Mouse (Mus musculus): ENCODE results near the gene Gm45213.

The Gm45213 gene

DNA sequence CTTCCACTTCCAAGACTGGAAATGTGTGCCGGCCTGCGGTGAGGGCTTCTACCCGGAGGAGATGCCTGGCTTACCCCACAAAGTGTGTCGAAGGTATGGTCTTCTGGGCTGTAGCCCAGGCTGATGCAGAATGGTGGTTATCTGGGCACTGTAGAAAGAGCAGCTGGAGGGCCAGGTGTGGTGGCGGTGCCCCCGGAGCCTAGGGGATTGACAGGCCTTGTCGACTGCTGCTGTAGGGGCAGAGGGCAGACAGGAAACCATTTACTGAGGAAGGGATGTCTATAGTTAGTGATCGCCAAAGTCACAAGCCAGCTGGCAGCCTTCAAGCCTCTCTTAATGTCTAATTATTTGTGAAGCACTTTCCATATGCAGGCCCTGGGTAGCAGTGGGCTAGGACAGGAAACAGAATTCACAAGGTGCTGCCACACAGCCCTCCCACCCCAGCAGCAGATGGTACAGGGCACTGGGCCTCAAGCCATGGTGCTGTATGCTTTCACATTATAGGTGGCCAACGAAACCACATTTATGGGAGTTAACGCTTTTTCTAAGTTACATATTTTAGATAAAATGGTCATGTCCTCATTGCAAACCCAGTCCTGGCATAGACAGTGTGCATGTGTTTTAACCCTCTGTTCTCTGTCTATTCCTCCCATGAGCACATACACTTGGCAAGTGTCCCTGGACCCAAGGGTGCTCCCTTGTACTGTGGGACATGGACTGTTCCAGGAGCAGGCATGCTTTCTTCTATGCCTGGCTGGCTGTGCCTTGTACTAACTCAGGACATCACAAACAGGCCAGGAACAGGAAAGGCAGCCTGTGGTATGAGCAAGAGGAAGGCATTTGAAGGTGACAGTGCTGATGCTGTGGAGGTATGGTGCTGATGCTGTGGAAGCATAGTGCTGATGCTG, at the start of gene Gm45213:
Gene Gm45213, plus strand, starts transcription at position 51 of the 908 bp plus-strand sequence.
- in situ Hi-C loops (cut with MboI; ENCODE audit: low sequenced_read_pairs): no loop called here

DNA sequence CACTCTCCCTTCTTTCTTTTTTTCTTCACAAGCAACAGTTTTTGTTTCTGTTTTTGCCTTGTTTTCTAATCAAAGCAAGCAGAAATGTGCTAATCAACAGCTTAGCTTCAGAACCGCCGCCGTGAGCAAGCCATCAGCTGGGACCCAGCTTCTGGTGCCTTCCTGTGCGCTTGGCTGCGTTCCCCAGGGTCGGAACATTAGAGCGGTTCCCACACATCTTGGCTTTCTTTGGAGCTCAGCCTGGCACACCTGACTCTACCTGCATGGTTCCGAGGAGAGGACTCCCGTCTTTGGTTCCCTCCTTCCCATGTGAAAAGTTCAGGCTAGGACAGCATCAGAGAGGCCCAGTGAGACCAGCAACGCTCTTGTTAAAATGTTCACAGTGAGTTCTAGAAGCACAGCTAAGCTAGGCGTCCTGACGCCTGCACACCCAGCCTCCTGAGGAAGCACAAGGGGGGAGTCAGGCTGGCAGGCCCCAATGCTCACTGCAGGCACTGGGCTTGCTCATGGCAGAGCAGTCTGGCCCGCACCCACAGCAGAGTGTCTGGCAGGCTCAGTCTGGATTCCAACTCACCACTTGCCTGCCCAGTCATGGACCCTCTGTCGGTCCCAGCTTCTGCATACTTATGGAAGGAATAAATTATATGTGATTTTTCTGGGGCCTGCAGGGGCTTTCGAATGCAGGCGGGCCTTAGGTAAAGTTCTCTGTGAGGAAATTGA, 42.2 kb upstream of the Gm45213 start:
- in situ Hi-C loops (cut with MboI; ENCODE audit: low sequenced_read_pairs): no loop called here

DNA sequence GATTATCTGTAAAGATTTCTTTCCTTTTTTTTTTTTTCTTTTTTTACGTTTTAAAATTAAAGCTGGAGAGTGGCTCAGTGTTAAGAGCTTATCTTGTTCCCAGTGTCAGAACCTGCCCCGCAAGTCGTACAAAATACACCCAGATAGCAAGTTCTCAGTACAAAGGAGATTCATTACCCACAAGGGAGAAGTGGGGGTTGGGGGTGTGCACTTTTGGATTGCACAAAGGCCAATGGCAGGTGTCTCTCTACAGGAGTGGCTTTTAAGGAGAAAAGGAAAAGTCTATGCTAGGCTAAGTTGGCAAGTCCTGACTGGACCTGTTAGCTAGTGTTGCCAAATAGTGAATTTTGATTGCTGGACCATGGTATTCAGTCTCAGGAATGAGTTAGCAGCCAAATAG, 41.6 kb upstream of the Gm45213 start:
- in situ Hi-C loops (cut with MboI; ENCODE audit: low sequenced_read_pairs): no loop called here

DNA sequence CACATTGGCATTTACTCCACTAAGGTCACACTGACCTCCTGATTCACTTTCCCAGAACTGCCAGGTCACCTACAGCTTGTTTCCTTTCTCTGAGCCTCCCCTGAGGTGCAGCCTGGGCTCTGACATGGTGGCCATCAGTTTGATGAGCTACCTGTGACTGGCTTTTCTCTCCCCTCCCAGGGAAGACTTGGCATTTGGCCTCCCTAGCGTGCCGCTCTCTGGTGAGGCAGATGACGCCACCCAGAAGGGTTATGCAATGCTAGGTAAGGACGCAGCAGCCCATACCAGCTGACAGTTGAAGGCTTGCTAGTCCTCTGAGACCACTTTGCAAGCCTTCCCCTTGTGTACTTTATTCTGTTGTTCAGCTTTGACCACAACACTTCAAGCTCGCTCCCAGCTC, 40.0 kb upstream of the Gm45213 start:
- in situ Hi-C loops (cut with MboI; ENCODE audit: low sequenced_read_pairs): no loop called here

DNA sequence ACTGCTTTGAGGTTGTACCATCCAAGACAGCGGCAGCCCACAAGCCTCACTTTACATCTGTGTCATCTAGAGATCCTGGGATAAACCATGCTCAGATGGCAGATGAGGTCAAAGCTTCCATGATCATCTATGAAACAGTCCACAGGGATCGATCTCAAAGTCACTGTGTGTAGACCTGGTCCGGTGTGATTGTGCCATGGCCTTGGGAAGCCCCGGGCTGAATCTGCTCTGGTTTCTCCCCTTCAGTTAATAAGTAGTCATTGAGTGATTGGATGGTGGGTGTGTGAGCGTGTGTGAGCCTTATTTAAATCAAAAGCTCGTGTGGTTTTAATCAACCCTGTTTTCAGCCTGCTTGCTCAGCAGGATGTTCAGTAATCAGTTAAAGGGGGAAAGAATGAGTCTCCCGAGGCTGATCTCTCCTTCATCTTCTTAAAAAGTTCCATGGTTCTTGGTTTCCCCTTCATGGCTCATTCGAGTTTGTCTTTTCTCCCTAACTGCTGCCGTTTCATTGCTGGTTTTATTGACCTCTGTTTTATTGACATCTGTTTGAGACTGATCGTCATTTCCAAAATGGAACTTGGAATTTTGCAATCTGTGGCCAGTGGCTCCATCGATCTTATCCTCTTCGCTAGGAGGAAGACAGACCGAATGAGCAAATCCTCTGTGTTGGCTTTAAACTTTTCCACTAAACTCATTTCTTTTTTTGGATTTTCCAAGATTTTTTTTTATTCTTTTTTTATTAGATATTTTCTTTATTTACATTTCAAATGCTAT, 39.4 kb upstream of the Gm45213 start:
- in situ Hi-C loops (cut with MboI; ENCODE audit: low sequenced_read_pairs): no loop called here

DNA sequence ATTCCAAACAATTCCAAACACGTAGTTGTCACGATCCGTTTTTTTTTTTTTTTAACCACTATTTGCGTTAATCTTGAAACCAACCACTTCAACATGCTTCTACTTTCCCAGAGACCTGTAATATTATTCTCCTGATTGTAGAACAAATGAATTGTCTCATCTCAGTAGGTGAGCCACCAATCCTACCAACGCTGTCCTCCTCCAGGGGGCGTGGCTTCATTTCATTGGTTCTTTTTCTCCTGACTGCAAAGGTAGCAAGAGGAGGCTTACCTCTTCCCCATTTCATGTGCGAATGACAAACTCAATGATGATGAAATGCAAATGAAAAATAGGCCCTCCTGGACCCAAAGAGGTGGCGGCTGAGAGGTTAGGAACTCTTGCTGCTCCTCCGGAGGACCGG, 38.3 kb upstream of the Gm45213 start:
- in situ Hi-C loops (cut with MboI; ENCODE audit: low sequenced_read_pairs): no loop called here

DNA sequence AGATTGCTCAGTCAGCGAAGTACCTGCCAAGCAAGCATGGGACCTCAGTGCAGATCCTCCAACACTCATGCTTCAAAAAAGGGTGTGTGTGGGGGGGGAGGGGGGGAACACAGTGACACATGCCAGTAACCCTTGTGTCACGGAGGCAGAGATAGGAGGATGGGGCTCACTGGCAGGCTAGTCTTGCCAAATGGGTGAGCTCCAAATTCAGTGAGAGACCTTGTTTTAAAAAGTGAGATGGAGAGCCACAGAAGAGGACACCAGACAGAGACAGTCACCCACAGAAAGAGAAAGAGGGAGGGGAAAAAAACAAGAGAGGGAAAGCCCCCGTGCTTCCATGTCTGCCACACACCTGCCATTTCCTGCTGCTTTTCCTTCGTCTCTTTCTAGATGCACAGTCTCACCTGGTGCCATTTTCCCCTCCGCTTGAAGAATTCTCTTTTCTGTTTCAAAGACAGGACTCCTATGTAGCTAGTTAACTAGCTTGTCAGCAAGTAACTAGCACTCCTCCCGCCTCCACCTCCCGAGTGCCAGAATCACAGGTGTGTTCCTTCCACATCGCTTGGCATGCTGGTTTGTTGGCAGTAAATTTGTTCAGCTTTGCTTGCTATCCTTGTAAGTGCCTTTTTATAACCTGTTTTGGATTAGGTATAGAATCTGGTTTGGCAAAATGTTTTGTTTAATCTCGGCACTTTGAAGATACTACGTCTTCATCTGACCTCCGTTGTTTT, 35.1 kb upstream of the Gm45213 start:
- in situ Hi-C loops (cut with MboI; ENCODE audit: low sequenced_read_pairs): no loop called here

DNA sequence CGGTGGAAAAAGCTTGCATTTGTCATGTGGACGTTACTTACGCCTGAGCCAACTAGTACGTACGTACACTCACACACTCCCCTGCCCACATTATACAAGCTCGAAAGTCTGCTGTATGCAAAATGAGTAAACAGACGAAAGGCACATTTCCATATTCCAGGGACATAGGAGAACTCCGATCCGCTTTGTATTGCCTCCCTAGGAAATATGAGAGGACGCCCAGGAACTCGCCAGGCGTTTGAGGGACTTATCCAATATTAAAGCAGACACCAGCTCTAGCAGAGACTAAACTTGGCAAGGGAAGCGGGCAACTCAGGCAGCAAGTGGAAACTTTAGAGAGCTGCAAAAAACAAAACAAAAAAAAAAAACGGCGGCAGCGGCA, 34.5 kb upstream of the Gm45213 start:
- in situ Hi-C loops (cut with MboI; ENCODE audit: low sequenced_read_pairs): no loop called here

DNA sequence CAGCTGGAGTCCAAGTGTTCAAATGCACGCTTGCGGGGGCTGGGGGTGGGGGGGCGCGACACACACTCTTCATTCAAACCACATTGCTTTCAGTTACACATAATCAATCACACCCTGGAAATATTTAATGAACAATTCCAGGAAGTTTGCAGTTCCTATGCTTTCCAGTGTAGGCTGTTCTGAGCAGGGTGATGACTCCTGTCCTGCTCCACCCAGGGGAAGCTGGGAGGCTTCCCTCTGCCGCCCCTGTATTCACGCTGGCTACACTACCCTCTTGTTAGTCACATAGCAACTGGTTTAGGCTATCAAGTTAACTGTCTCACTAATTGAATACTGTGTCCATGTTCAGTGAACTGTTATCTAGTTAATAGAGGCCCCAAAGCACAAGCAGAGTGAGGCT, 32.9 kb upstream of the Gm45213 start:
- in situ Hi-C loops (cut with MboI; ENCODE audit: low sequenced_read_pairs): no loop called here

DNA sequence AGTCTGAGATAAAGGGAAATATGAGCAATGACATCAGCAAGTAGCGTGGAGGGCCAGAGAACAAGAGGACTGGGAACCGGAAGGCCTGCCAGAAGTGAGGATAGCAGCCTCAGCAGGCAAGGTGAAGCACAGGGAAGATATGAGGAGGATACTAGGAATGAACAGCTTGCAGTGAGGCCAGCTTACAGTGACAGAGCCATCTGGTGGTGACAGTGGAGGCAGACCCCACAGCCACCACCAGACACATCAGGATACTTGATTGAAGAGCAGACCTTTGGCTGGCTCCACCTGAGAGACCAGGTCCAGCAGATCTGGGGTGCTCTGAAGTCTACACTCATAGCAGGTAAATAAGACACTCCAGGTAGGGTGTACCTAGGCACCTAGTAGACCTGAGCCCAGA, 15.7 kb upstream of the Gm45213 start:
- in situ Hi-C loops (cut with MboI; ENCODE audit: low sequenced_read_pairs): no loop called here

DNA sequence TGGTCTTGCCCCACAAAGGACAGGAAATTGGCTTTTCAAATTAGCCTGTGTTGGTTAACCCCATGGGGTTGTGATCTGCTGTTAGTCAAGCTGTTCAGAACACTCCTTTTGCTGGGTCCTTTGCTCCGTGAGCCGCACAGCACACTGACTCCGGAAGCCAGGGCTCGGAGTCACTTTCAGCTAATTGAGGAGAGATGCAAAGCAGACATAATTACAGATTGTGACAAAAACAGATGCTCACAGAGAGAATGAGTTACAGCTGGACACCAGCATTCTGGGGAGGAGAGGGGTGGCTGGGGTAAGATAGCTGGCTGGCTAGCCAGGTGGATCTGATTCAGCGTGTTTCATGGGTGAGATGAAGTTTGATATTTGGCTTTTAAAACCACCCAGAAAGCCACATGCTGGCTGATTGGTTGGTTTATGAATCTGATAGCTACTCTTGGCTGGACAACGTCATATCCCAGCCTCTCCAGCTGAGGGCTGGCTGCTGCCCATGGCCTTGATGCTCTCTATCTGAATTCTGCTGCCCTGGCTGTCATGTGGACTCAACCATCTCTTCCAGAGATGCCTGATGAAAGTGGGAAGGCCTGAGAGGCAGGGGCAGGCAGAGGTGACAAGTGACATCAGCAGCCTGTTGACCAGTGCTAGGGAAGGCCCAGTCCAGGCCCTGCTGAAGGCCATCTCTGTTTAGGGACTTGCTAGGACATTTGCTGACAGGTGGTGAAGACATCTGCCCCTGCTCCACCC, 14.5 kb upstream of the Gm45213 start:
- in situ Hi-C loops (cut with MboI; ENCODE audit: low sequenced_read_pairs): no loop called here

DNA sequence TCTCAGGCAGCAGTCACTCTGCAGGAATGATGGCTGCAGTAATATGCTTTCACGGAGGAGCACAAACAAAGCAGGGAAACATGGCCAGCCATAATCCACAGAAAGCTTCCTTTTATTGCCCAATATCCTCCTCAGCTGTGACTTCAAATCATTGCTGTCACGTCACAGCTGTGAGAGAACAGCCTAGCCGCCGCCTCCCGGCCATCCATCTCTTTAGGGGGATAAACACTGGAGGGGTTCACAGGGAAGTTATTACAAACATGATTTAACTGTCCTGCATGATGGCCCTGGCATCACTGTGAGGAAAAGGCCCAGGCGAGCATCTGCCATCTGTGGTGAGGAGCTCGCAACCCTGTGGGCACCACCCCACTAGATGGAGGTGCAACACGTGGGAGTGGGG, 6.6 kb upstream of the Gm45213 start:
- in situ Hi-C loops (cut with MboI; ENCODE audit: low sequenced_read_pairs): no loop called here

DNA sequence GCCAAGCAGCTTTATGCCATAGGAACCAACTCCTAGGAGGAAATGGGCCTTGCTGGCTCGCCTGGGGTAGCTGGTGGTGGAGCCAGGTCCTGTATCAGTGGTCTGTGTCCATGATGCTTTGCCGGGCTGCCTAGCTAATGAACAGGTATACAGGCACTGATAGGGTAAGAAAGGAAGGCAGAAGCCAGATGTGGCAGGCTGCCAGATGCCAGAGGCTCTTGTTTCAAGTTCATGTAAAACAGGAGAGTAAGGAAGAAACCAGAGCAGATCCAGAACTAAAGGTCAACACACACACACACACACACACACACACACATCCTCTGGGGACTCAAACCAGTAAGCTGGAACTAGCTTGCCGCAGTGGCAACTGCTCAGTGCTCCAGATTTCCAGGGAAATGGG, 5.1 kb upstream of the Gm45213 start:
- in situ Hi-C loops (cut with MboI; ENCODE audit: low sequenced_read_pairs): no loop called here

DNA sequence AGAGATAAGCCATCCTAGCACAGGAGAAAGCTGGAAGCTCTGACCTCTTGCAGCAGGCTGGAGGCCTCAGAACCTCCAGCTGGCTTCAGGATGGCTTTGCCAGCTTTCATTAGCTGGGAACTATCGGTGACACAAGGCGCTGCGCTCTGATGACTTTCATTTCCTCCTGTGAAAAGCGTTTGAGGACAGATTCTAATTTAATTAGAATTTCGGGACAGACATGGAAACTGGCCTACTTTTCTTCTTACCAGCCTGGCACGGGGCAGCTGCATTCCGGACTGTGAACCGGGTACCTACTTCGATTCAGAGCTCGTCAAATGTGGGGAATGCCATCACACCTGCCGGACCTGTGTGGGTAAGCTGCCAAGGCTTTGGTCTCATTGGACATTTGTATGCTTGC, 4.7 kb upstream of the Gm45213 start:
- in situ Hi-C loops (cut with MboI; ENCODE audit: low sequenced_read_pairs): no loop called here

DNA sequence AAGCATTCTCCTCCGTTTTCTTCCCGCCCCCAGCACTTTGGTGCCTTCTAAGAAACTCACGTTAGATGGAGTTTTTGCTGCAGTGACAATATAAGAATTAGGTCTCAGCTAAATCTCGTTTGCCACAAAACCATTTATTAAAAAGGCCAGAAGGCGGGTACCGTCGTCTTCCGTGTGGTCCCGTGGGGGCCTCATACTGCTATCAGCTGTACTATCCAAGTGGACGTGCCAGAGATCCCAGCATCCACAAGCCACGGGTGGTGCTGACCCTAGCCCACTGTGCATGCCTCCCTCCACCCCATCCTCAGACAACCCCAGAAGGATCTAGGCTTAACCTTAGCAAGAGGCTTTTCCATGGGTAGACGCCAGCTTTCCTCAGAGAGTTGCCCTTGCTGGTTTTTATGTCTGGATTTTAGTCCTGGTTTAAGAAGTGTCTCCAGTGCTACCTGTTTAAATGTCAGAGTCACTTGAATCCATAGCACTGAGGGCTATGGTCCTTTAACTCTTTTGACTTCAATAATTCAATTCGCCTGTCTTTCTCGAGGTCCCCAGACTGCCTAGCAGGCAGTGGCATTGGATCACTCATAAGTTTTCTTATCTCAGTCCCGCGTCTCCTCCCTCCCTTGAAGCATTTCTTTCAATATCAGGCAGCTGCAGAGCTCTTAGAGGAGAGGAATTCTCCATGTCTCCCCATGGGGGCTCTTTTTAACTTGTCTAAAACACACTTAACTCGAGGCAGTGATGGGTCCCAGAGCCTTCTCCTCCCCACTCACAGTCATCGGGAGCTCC, 3.2 kb upstream of the Gm45213 start:
- in situ Hi-C loops (cut with MboI; ENCODE audit: low sequenced_read_pairs): no loop called here

DNA sequence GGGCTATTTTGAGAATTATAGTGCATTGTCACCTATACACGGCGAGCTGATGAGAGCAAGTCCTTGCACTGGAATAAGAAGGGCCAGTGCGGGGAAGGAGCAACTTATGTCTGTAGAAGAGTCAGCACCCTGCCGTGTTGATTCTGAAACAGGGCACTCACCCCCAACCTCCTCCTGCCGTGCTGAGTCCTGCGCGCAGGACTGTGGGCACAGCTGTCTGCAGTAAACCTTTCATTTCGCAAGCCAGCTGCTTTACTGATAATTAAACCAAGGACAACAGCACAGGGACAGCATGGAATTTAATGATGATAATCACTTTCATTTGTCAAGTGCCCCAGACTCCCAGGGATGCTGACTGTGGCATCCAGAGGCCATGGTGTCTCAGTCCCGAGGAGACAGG, 1.2 kb downstream of the Gm45213 start:
- in situ Hi-C loops (cut with MboI; ENCODE audit: low sequenced_read_pairs): no loop called here

DNA sequence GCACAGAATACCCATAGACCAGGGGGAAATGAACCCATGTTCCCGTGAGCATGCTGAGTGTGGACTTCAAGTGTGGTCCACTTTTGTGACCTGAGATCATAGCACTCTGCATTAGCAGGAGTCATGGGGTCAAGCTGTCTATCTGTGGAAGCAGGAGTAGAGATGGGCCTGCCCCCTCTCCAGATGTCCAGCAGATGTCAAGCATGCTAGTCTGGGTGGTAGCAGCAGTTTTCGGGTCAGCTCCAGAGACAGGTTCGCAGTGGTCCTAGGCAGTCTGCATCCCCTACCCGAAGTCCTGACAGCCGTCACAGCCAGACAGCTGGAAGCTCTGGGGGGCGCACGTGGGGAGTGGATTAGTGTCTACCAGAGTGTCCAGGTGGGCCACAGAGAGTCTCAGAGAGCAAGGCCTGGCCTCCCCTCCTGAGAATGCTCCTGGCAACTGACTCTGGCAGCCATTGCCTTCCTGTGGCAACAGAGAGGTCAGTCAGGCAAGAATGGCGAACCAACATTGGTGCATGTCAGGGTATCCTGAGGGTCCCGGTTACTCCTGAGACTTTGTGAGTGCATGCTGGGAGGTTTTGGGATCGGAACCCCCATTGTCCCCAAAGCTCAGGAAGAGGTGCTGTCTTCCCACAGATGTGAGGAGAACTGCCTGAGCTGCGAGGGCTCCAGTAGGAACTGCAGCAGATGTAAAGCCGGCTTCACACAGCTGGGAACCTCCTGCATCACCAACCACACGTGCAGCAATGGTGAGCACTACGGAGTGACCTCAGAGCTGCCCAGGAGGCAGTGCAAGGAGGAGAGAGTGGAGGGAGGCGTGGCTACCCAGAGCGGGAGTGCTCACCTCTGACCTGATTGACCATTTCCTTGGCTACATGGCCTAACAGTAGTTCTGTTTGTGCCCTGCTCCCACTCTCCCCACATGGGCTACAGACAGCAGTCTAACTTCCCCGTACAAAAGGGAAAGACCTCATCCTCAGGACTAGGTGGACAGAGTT, 3.8 kb downstream of the Gm45213 start:
- in situ Hi-C loops (cut with MboI; ENCODE audit: low sequenced_read_pairs): no loop called here

DNA sequence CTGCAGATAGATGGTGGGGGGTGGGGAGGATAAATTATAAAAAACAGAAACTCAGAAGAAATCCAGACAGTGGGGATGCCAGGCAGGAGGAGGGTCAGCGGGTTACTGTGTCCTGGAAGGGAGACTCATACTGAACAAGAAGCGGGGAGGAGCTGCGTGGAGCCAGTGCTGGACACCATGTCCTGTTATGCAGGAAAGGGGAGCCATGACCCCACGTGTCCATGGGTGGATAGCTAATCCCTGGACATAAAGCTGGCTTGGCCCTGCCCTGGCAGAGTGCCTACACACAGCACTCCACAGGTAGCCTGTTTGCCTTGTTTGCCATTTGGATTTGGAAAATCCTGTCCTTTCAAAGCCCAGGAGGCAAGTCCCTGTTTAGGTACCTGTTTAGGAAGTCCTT, 4.6 kb downstream of the Gm45213 start:
- in situ Hi-C loops (cut with MboI; ENCODE audit: low sequenced_read_pairs): no loop called here

All from CH12F3 (cell line).